ENCODE assay signal across 8 mouse cellular contexts in the genomic region with DNA sequence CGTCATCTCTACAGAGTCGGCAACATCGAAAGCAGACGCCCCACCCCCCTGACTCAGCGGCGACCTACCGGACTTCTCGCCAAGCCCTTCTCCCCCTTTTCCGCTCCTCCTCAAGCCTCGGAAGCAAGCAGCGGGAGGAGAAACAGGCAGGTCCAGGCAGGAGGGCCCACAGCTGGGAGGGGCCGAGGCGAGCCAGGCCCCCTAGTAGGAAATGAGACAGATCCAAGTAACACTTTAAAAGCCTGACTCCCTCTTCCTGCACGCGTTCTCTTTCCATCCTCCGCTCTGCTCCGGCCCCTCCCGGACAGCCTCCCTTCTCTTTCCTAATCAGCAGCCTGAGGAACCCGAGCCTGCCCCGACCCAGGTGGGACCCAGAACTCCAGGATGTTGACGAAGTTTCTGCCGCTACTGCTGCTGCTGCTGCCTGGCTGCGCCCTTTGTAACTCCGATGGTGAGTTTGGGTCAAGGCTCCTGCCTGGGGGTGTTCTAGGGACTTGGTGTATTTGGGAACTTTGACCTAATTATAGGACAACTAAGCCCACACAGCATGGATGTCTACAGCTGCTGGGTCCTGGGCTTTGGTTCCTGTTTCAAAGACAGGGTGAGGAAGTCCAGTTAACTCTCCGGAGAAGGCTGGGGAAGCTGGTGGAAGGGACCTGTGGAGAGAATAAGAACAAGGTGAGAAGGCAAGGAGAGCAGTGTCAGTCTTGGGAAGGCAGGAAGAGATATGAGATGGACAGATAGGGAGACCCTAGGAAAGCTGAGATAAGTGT. TPM values are rescaled to one million over a fixed set of nuclear protein-coding genes. Genes with fewer than 3 reads are reported as not detected.
A peak's percentile ranks its signal among the peaks of the same experiment; 100 is the strongest.
DNase-seq lines count a peak whose midpoint lies in the region; ATAC-seq lines count a peak whose summit lies in the region.

A gene (plus strand): TSS at position 104 of the 773 bp plus-strand sequence.

- H3K27ac ChIP-seq in brown adipose tissue, adult 24 weeks (replicated peaks; ENCODE audit: low read depth, low read length), result 0 out of 2 replicates have a peak within 1 kb of the TSS, but pooled peaks have one; percentile 9
- no peak within 1 kb of the TSS for H3K27ac ChIP-seq in intestine, embryonic 14.5 days (ENCODE audit: low read depth)
- no peak within 1 kb of the TSS for H3K27ac ChIP-seq in liver, embryonic 16.5 days (ENCODE audit: low read length)
- H3K27ac ChIP-seq in neural tube, embryonic 13.5 days (replicated peaks), result no peak within 1 kb of the TSS

- no peaks in the 10 kb centered on the region for H3K27me3 ChIP-seq in intestine, embryonic 14.5 days (replicated peaks; ENCODE audit: control insufficient read depth, insufficient read depth, low read length)
- H3K27me3 ChIP-seq in liver, embryonic 16.5 days (ENCODE audit: control insufficient read depth, insufficient read depth, low read depth, low read length), result peaks cover 7% of the 10 kb centered on the region
- H3K27me3 ChIP-seq in neural tube, embryonic 13.5 days, result peaks cover 15% of the 10 kb centered on the region

- peak within 1 kb of the TSS; percentile 39 for H3K9ac ChIP-seq in intestine, embryonic 14.5 days (ENCODE audit: low read length)
- H3K9ac ChIP-seq in liver, embryonic 16.5 days (ENCODE audit: low read depth, low read length), result no peak within 1 kb of the TSS
- H3K9ac ChIP-seq in neural tube, embryonic 13.5 days, result peak within 1 kb of the TSS; percentile 58

- H3K4me1 ChIP-seq in brown adipose tissue, adult 24 weeks (ENCODE audit: control insufficient read depth, insufficient read depth, insufficient read length, low read length), result no peaks in the 10 kb centered on the region; the same call in 1 of the 2 replicates
- H3K4me1 ChIP-seq in intestine, embryonic 14.5 days (replicated peaks; ENCODE audit: control insufficient read depth, insufficient read depth, low read length), result no peaks in the 10 kb centered on the region
- no peaks in the 10 kb centered on the region for H3K4me1 ChIP-seq in liver, embryonic 16.5 days (ENCODE audit: control insufficient read depth, low read depth, low read length)
- peaks cover 6% of the 10 kb centered on the region for H3K4me1 ChIP-seq in neural tube, embryonic 13.5 days (replicated peaks)

- peak; percentile 62; the same call in 1 of the 2 replicates for ATAC-seq in intestine, embryonic 14.5 days (replicated peaks; ENCODE audit: low FRiP score, low TSS enrichment, low read depth)
- ATAC-seq in liver, embryonic 16.5 days (ENCODE audit: low read depth), result peak; percentile 39; the same call in 1 of the 2 replicates
- no peak for ATAC-seq in neural tube, embryonic 13.5 days (ENCODE audit: low read depth)
- ATAC-seq in frontal cortex, adult (ENCODE audit: low TSS enrichment), result no peak; the same call in 1 of the 2 replicates

- no peaks in the 10 kb centered on the region for H3K9me3 ChIP-seq in intestine, embryonic 14.5 days (ENCODE audit: control insufficient read depth, low read length)
- no peaks in the 10 kb centered on the region for H3K9me3 ChIP-seq in liver, embryonic 16.5 days (replicated peaks; ENCODE audit: control insufficient read depth, low read length)
- H3K9me3 ChIP-seq in neural tube, embryonic 13.5 days, result no peaks in the 10 kb centered on the region

- WGBS in intestine, embryonic 14.5 days, result 2% methylated on average over 25 of the region's 25 CpGs
- WGBS in liver, embryonic 16.5 days (ENCODE audit: insufficient replicate concordance), result 1% methylated on average over 25 of the region's 25 CpGs
- WGBS in neural tube, embryonic 13.5 days, result 3% methylated on average over 25 of the region's 25 CpGs

- DNase-seq in MN1 (ENCODE audit: low spot score), result peak; percentile 61
- DNase-seq in gastrocnemius, postnatal 4 days (ENCODE audit: low spot score in 2 of 2), result peak; percentile 29 to 47
- DNase-seq in intestine, embryonic 14.5 days (ENCODE audit: low spot score), result peak; percentile 67
- DNase-seq in thymus, postnatal 14 days, result no peak

- H3K36me3 ChIP-seq in intestine, embryonic 14.5 days (ENCODE audit: control insufficient read depth, insufficient read depth, low read length), result no peaks in the 10 kb centered on the region
- H3K36me3 ChIP-seq in liver, embryonic 16.5 days (ENCODE audit: control insufficient read depth, insufficient read depth), result no peaks in the 10 kb centered on the region
- no peaks in the 10 kb centered on the region for H3K36me3 ChIP-seq in neural tube, embryonic 13.5 days

- H3K4me2 ChIP-seq in intestine, embryonic 14.5 days (ENCODE audit: low read length), result peak within 1 kb of the TSS; percentile 56
- H3K4me2 ChIP-seq in liver, embryonic 16.5 days (ENCODE audit: low read depth, low read length), result peak within 1 kb of the TSS; percentile 51
- peak within 1 kb of the TSS; percentile 56 for H3K4me2 ChIP-seq in neural tube, embryonic 13.5 days

- H3K4me3 ChIP-seq in brown adipose tissue, adult 24 weeks (ENCODE audit: insufficient read depth, low read depth, low read length), result peak within 1 kb of the TSS; percentile 57
- H3K4me3 ChIP-seq in intestine, embryonic 14.5 days (ENCODE audit: low read depth, low read length), result peak within 1 kb of the TSS; percentile 41
- peak within 1 kb of the TSS; percentile 25 for H3K4me3 ChIP-seq in liver, embryonic 16.5 days (ENCODE audit: low read depth, low read length)
- H3K4me3 ChIP-seq in neural tube, embryonic 13.5 days, result peak within 1 kb of the TSS; percentile 29

RNA-seq across cellular contexts. Expression of the gene that starts here (rescaled TPM):
- polyA plus RNA-seq in brown adipose tissue, adult 24 weeks (2012; ENCODE audit: insufficient read depth, insufficient read length, missing spikeins), result 8.5 and 8.6 TPM in 2 replicates
- total RNA-seq in gastrocnemius, postnatal 4 days (2021), result 10 to 100 TPM; 14.2 to 14.9 TPM
- 22.8 and 23.0 TPM in 2 replicates for polyA plus RNA-seq in intestine, embryonic 14.5 days (2014; fragmentation: Nextera tagmentation; extraction: Ambion mirVana)
- polyA plus RNA-seq in liver, embryonic 16.5 days (2015; fragmentation: Nextera tagmentation; extraction: Ambion mirVana), result 0.96 and 1.4 TPM in 2 replicates
- polyA plus RNA-seq in neural tube, embryonic 13.5 days (2015; fragmentation: Nextera tagmentation; extraction: Ambion mirVana), result 4.5 and 5.1 TPM in 2 replicates

Comparison
In these comparisons a context has a peak if more than half of its experiments do, and no peak if none do; other contexts are left out.
1. ATAC-seq: peak in intestine, embryonic 14.5 days (single experiment) and liver, embryonic 16.5 days (single experiment); none in neural tube, embryonic 13.5 days (single experiment) and frontal cortex, adult (single experiment).
2. Peak in every context shown above with its lines, with median percentiles within 50 percentile points of each other: H3K4me3 ChIP-seq and H3K4me2 ChIP-seq.